Mouse (Mus musculus) layer of hippocampus, postnatal 25 days (tissue): ENCODE measurements around the gene Rpl21. TPM values are rescaled to one million over a fixed set of nuclear protein-coding genes. Genes with fewer than 3 reads are reported as not detected.

Source experiments
- DNase-seq, 2 experiments: peaks; one replicate each; pipeline ENCODE4 v3.0.0; 2022; ENCODE audit warnings: mixed read lengths in 2 of 2, low spot score in 1 of 2; ENCODE audit errors: extremely low spot score in 1 of 2
- total RNA-seq, 2 experiments: library from RNA; stranded (reverse); gene quantifications; 2 replicates each; pipeline ENCODE4 v1.2.3; 2021

The Rpl21 gene
- total RNA-seq, result 100 to 1,000 TPM; 191 to 202 TPM

DNA sequence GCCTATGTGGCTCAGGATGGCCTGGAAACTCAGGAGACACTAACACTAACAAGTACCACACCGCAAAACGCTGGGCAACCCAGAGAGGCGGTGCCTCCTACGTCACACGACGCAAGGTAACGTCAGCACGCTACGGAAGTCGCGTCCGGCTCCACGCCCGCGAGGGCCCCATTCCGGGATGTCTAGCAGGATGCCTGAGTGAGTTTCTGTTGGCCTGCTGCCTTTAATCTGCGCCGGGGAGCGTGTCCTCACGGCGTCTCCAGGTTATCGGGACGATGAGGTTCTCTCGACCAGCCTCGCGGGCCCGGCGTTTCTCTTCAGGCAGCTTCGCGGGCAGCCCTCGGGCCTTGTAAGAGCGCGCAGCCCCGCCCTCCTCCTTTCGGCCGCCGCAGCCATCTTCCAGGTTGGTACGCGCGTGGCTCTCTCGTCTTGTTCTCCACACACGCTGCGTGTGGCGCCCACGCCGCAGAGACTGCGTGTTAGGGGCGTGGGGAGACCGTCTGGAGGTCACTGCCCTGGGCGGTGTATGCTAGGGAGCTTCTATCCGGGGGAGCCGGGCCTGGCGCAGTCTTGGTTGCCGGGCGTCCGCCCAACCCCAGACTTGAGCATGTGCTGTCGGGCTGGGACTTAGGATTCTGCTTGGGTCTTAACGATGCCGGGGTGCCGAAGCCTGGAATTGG is at the start of gene Rpl21:
Rpl21 (plus strand) TSS at position 122 of the 680 bp plus-strand sequence.
- peak; percentile 87 to 99 for DNase-seq

DNA sequence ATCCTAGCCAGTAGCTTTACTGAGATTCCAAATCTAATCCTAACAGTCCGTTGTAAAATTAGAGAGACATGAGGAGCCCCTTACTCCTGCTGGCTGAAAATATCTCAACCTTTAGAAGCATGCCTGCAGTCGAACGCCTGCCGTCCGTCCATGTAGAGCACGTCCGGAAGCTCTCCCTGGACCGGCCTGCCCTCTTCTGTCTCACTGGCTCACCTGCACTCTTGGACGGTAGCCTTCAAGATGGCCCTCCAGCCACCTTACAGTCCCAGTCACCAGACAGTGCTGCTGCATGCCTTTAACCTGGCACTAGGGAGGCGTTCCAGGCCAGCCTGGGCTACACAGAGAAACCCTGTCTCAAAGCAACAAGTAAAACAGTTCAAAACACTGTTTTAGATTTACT is 49.4 kb upstream of the Rpl21 start:
- no peak for DNase-seq

DNA sequence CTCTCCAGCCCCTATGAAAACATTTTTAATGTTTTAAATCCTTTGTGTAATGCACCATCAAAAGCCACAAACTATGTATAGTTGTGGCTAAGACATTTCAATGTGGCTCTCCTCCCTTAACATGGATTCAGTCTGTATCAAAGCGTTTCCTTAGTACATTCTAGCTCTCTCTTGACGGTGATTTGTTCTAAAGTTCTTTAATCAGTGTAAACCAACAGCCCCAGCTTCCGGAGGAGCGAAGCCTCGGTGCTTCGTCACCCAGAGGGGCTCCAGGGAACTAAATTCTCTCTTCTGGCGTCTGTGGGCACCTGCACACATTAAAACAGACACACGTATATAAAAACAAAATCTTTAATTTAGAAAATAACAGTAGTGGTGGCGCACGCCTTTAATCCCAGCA is 48.8 kb upstream of the Rpl21 start:
- no peak for DNase-seq

DNA sequence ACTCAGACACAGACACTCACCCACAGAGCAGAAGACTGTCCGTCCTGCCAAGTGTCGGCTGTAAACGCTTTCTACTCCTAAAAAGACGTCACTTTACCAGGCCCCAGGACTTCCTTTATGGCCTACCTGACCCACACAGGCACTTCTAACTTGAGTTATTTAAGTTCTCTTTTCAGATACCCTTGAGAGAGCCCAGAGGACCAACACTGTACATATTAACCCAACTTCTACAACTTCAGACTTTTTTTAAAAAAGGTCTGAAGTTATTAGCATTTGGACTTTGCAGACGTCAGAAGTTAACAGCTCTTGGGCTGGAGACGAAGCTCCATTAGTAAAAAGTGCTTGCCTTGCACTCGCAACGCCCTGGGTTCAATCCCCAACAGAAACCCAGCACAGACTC is 46.6 kb upstream of the Rpl21 start:
- no peak for DNase-seq

GRCm38 (mm10) chr5:146789413-146789812 is 43.3 kb upstream of the Rpl21 start:
- no peak for DNase-seq

GRCm38 (mm10) chr5:146790944-146791343 is 41.7 kb upstream of the Rpl21 start:
- no peak for DNase-seq

- no peak for DNase-seq
Observed at GRCm38 (mm10) chr5:146792140-146792791, 40.4 kb upstream of the Rpl21 start.

- DNase-seq, result no peak
Observed at GRCm38 (mm10) chr5:146793630-146794083, 39.0 kb upstream of the Rpl21 start.

DNA sequence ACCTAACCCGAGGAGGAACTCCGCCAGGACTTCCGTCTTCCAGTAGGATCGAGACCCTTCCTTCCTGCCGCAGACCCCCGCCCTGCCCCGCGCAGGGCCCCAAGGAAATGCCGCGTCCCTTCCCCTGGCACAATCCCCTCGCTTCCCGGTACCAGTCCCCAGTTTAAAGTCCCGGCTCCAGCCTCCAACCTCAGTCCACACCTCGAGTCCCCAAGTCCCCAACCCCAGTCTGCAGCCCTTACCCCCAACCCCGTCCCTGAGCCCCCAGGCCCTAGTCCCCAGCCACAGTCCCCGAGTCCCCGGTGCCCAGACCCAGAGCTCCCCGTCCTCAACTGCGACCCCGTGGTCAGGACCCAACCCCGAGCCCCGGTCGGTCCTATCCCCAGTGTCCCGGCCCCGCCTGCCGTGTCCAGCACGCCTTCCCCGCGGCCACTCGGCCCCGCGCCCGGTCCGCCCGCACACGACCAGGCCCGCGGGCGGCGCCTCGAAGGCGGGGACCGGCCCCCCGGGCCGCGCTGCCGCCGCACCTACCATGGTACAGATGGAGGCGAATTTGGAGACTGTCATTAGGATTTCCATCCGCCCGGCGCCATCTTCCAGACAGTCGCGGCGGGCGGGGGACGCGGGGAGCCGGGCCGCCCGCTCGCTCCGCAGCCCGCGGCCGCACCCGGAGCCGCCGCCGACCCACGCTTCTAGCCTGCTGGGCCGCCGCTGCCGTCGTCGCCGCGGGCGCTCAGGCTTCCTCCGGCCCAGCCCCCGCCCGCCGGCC is 38.4 kb upstream of the Rpl21 start:
- DNase-seq, result no peak

DNA sequence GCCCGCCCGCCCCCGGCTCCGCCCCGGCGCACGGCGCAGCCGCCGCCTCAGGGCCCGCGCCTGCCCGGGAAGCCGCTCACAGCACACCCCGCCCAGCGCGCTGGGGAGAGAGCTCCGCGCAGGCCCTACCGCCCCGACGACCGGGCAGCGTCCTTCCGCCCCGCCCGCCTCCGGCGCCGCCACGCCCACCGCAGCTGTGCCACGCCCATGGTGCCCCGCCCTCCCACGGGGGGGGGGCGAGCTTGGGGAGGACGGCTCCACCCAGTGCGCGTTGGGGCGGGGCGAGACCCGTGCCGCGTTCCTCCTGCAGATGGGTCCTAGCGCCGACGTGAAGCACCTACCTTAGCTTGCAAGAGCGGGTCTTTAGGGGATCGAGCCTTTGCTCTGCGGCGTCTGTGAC is 37.8 kb upstream of the Rpl21 start, which contains the start of gene Usp12:
Usp12 (minus strand) TSS at position 154 of the 400 bp plus-strand sequence.
- DNase-seq, result peak; percentile 94 to 98

DNA sequence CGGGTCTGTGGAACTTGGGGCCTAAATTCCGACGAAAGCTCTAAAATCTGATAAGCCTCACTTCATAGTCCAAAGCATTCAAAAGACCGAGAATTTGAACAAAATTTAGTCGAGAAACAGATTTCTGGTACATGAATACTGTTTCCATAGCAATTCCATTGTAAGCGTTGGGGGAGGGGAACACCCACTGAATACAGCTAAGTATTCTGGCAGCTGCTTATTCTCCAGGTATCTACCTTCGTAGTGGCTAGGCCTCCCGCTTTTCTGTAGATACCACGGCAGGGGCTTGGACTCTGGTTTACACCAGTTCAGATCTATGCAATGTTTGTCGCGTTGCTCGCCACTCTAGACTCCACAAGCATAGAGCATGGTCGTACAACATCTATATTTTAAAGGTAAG is 37.0 kb upstream of the Rpl21 start:
- DNase-seq, result no peak

DNA sequence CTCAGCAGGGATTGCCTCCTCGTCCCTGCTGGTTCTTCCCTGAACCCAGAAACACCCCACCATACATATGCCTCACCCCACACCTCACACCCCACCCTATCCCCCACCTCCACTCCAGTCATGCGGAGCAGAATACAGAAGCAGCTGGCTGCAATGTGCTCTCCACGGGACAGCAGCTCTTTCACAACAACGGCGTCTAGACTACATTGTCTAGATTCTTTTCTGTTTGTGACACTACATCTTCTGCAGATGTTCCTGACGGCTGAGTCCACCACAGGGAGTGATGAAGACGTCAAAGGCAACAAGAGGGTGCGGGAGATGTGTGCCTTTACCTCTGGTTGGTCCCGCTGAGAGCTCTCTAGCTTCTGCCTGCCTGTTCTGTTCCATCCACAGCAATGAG is 34.7 kb upstream of the Rpl21 start:
- no peak for DNase-seq

GRCm38 (mm10) chr5:146806004-146806430 is 26.7 kb upstream of the Rpl21 start:
- DNase-seq, result no peak

- DNase-seq, result no peak
Observed at GRCm38 (mm10) chr5:146809951-146810350, 22.7 kb upstream of the Rpl21 start.

DNA sequence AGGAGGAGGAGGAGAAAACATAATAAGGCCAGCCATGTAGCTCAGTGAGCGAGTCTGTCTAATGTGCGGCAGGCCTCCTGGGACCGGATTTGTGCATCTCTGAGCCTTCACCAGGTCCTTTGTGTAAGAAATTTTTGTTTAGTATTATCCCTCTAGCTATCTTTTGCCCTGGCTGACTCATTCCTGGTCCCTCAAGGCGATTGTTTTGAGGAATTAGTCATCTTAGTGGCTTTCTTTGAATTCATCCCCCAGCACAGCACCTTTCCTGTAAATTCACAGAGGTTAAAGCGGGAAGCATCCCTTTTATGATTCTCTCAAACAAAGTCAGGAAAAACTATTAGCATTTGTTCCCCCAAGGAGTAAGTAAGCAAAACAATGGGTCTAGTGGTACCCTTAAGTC is 19.8 kb upstream of the Rpl21 start:
- no peak for DNase-seq

DNA sequence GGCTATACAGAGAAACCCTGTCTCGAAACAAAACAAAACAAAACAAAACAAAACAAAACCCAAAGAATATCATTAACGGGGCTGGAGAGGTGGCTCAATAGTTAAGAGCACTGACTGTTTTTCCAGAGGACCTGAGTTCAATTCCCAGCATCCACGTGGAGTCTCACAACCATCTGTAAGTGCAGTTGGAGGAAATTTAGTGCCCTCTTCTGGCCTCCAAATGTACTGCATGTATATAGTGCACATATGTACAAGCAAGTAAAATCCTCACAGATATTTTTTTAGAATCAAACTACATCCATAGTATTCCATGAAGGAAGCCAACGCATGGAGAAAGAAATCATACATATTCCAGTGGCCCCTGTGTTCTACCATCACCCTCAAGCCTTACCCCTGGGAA is 19.3 kb upstream of the Rpl21 start:
- DNase-seq, result no peak

DNA sequence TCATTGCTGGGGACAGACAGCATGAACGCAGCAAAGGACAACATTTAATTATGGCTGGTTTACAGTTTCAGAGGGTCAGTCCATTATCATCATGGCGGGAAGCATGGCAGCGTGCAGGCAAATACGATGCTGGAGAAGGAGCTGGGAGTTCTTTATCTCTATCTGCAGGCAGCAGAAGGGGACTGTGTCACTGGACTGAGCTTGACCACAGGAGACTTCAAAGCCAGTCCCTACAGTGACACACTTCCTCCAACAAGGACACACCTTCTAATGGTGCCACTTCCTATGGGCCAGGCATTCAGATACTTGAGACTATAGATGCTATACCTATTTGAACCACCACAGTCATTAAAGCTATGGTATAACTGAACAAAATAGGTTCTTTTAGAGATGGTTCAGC is 17.3 kb upstream of the Rpl21 start:
- DNase-seq, result no peak

GRCm38 (mm10) chr5:146817583-146817982 is 15.1 kb upstream of the Rpl21 start:
- DNase-seq, result no peak

DNA sequence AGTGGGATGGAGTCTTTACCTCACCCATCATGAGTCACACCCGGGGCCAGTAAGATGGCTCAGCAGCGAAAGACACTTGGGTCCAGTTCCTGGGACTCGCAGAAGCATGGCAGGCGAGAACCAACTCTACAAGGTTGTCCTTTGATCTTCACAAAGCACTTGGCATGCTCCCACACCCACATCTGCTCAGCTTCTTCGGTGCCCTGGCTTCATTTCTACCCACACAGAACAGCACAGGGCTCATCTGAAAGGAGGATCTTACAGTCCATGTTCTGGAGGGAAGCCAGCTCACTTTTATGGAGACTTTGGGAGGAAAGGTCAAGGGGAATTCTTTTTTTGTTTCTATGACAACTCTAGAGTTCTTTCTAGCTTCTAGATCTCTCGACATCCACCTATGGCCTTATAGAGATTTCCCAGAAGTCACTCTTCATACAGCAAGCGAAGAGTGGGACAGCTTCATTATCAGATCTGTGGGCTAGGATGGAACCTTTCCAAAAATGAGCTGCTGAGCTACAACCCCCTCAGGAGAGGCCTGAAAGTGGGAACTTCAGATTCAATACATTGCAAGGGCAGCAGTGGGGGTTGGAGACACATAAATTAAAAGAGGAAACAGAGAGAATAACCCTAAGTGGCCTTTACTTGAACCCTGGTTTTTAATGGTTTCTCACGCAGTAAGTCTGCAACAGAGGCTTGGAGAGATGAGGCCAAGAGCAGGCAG is 13.6 kb upstream of the Rpl21 start:
- no peak for DNase-seq

- DNase-seq, result no peak
Observed at GRCm38 (mm10) chr5:146823005-146823404, 9.7 kb upstream of the Rpl21 start.

DNA sequence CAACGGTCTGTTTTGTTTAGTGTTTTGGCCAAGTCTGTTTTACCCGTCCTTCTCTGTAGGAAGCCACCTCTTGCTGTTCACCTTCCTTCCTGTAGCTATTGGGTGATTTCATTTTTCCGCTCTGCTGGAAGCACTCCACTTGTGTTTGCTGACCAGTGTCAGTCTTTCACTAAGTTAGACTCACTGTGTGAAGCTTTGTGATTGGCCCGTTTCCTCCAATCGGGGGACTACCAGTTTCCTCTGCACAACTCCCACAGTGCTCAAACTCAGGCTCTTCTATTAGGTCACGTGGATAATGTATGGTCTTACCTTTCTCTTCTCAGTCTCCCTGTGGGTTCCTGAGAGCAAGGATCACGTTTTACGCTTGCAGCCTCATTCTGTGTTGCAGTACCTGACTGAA is 3.2 kb upstream of the Rpl21 start:
- DNase-seq, result no peak
